Mouse (Mus musculus) frontal cortex, adult 2 months (tissue): ENCODE measurements around the gene Muc1. TPM values are rescaled to one million over a fixed set of nuclear protein-coding genes. Genes with fewer than 3 reads are reported as not detected.

Experiments
- DNase-seq, 2 experiments: peaks; one replicate each; pipeline ENCODE4 v3.0.0; 2022; ENCODE audit warnings: low spot score in 1 of 2; ENCODE audit errors: extremely low spot score in 1 of 2
- polyA plus RNA-seq: library from polyadenylated mRNA; depleted of rRNA; stranded (reverse); fragments of >200 nt; gene quantifications from 2 replicates; pipeline ENCODE4 v1.2.3, GENCODE M21; 2012

The Muc1 gene
- polyA plus RNA-seq, 1 experiment = 1.1 TPM

DNA sequence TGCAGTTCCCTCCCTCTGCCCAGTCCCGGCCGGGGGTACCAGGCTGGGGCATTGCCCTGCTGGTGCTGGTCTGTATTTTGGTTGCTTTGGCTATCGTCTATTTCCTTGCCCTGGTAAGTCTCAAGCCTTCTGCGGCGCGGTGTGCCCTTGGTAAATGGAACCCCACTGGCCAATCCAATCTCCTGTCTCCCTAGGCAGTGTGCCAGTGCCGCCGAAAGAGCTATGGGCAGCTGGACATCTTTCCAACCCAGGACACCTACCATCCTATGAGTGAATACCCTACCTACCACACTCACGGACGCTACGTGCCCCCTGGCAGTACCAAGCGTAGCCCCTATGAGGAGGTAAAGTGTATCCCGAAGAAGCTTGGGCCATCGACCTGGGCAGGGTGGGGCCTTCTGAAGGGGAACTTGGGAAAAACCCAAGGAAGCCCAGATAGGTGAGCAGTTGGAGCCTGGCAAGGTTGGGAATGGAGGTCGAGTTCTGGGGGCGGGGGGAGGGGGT lies 3.0 kb downstream of the Muc1 start:
- DNase-seq = no peak

DNA sequence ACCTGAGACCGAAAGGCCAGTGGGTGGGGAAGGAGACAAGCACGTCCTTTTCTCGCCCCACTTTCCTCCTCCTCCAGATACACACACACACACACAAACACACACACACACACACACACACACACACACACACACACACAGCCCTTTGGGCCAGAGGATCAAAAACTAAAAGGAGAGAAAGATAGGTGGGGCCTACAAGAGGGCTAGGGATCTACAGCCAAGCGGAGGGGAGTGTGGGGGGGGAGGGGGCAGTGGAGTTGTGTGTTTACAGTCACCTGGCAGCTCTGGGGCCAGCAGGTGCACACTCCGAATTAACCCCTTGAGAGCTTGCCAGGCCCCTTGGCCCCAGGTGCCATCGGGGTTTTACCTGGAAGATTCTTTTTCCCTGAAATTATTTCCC lies 3.8 kb downstream of the Muc1 start:
- no peak for DNase-seq

DNA sequence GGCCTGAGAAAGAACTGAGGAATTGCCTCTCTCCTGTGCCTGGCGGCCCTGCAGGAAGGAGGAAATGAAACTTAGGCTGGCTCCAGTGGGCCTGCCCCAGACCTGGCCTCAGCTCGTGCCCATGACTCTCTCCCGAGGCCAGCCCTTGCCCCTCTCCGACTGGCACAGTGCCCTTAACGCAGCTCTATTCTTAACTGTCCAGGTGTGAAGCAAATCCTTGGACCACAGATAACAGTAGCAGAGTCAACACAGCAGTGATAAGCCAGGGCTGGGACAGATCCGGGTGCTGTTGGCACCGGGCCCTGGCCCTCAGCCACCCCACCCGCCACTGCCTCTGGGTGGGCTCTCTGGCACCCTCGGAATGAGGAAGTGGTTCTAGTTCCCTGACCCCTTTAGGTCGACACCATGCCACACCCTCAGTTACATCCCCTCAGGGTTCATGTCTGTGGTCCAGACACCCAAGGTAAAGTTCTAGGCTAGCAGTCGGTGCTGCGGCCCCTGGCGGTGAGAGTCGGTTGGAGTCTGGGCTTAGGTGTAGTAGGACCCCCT lies 4.8 kb downstream of the Muc1 start:
- no peak for DNase-seq

DNA sequence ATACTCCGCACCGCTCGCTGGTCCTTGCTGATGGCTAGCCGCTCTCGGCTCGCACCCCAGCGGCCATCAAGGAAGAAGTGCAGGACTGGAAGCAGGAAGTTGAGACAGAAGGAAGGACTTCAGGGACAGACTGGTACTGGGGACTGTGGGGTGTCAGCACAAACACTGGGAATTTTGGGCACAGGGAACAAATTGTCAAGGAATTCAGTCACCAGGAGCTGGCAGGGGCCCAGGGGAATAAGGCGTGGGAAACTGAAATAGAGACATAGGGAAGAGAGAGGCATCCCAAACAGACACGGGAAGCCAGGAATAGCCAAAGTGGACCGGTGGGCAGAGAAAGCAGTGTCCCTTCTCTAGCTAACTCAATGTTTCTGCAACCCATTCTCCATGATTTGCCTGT lies 7.7 kb downstream of the Muc1 start:
- DNase-seq = peak in 1 of 2 experiments; percentile 57

DNA sequence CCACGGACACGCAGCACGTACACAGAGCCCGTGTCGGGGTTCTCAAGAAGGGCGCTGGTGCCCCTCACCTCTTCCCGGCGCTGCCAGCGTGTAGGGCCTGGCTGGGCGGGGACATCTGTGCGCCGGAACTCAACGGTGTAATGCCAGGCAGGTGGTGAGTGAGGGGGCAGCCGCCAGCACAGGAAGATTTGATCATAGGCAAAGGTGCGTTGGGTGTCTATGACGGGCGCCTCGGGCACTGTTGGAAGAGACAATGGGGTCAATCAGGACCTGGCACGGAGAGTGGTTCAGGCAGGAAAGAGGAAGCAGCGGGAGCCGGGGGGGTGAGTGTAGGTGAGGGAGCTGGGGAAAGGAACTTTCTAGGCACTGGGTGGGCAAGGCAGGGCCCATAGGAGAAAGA lies 8.8 kb downstream of the Muc1 start:
- no peak for DNase-seq

DNA sequence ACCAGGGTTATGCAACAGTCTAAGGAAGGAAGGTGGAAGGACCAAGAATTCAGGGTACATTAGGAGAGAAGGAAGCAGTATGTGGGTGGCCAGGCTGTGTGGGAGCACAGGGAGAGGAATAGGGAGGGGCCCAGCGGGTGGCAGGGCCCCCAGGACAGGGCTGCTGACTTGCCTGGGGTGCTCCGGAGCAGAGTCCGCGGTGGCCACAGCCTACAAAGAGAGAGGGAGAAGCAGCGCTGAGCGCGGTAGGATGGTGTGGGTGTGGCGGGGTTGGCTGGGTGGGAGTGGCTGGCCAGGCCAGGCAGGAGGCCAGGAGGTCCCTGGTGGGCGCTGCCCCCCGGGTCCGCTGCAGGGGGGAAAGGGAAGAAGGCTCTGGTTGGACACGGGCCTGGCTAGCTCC lies 9.6 kb downstream of the Muc1 start:
- no peak for DNase-seq

DNA sequence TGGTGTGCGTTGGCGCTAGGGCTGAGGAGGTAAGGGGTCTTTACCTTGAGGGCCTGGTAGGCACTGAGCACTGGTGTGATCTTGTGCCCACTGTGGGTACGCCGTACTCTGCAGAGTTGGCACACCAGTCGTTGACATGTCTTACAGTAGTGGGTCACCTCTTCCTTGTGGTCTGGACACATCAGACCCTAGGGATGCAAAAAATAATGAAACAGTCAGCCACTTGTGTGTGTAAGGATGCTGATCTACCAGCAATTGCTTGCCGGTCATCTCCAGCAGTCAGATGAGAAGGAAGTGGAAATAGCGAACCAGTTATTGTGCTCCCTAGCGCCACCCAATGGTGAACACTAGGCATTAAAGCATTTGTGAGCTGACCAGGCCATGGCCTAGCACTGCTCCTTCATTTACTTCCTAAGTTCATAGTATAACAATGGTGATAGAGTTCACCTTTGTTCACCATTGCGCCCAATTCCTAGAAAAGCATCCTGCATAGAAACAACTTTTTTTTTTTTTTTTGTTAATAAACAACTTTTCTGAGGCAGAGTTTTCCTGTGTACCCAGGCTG lies 13.6 kb downstream of the Muc1 start:
- DNase-seq = peak in 1 of 2 experiments; percentile 79

DNA sequence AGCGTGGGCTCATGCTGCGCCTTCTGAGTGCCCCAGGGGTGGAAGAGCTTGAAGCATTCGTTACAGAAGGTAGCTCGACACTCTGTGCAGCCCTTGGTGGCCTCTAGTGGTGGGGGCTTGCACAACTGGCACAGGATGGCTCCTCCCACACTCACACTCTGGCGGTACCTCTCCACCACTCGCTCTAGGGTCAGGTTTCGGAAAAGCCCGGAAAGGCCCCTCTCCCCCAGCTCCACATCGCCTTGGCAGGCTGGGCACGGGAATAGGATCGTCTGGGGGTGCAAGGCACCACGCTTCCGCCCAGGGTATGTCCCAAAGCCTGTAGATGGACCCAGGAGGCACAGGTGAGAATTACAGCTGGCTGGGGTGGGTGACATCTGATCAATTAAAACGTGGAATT lies 14.8 kb downstream of the Muc1 start:
- no peak for DNase-seq

DNA sequence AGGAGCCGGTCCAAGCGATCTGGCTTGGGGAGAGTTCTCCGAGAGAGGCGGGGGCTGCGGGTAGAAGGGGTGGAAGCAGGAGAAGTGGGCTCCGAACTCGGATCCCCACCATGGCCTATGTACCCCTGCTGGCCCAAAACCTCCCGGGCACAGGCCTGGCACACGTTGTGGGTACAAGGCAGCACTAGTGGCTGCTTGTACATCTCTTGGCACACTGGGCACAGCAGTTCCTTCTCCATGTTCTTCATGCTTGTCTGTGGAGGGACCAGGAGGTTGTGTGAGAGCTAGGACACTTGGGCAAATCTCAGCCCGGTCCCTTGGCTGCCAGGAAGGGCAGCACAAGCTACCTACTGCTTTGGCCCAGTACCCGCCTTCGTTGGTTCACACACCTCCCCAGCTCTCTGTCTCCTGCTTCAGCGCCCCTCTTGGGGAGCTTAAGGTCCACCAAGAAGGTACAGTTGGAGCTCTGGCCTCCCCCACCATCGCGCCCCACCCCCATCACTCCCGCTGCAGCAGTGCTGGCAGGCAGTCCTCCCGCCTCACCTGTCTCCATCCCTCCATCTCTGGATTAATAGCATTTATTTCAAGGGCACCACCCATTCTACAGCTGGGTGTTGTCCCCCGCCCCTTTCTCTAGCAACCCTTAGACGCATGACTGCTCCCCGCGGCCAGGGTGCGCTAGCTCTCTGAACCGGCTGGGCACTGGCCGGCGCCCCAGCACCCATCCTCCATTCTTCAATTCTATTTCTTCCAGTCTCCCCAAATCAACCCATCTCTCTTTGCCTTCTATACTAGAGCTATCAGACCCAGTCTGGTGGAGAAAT lies 15.5 kb downstream of the Muc1 start:
- no peak for DNase-seq

DNA sequence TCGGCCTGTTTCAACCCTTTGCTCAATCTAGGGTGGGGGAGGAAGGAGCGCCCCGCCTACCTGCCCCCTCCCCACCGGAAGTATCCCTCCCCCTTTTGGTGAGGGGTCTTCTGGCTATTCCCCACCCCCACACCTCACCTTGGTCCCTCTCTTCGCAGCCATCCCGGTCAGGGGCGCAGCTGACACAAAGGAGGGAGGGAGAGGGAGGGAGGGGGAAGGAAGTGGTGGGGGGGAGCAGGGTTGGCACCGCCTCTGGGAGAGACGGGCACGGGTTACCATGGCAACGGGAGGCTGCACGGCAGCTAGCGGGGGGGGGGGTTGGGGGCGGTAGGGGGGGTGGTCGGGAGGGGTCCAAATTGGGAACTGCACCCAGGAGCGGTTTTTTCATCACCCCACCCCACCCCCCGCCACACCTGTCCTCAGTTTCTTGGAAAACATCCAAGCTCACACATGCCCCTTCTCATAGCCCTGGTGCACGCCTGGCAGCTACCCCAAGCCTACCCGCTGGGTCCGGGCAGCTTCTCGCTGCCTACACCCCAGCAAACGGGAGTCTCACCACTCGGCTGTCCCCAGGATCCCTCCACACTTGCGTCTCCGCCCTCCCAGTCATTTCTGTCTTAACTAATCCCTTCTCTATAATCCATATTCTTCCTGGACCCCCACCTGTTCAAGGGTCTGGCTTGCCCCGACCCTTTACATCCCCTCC lies 16.3 kb downstream of the Muc1 start:
- DNase-seq = peak in 1 of 2 experiments; percentile 75

DNA sequence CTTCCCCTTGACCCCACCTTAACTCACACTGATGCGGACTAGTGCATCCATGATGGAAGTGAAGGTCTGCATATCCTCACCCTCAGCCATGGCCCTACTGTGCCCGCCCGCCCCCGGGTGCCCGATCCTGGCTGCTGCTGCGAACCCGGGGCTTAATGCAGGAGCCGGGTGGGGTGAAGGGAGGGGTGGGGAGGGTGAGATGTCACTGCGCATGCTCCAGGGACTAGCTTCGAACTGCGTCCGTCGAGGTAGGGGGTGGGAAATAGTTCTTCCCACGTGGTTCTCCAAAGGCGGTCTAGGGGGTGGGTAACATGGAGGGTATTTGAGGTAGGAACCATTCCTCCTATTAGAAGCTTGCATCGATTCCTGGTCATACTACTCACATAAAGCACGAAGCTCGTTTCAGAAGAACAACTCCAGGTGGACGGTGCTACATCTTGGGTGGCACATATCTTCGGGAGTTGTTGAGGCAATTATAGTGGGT lies 16.9 kb downstream of the Muc1 start, which contains the start of gene Krtcap2:
Krtcap2 (plus strand) TSS at position 279 of the 484 bp plus-strand sequence.
- DNase-seq = peak; percentile 62 to 82

DNA sequence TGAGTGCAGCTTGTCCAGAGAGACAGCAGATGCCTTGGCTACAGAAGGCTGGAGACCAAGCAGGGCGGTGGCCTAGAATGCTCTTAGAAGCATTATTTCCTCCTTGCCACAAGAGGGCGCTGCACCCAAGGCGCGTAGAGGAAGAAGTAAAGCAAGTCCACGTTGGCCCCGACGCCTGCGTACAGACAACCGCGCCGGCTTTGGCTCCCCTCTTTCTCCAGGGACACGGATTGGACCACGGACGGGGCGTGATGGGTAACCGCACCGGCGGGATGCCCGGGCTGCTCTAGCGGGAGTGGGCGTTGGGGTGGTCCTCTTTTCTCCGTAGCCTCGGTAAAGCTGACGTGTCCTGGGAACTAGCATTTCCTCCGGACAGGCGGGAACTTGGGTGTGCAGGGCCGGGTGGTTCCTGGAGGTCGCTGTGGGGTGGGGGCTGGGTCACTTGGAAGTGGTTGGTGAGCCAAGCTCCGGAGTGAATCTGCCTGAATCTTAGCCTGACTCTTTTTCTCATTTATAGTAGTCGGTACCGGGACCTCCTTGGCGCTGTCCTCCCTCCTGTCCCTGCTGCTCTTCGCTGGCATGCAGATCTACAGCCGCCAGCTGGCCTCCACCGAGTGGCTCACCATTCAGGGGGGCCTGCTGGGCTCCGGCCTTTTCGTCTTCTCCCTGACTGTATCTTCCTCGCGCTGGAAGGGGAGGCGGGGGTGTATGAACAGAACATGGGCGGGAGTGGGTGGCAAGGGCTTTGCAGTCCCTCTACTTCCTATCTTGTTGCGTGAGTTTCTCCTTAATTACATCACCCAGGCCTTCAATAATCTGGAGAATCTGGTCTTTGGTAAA lies 17.6 kb downstream of the Muc1 start, which contains the start of gene Trim46:
Trim46 (minus strand) TSS at position 49 of the 840 bp plus-strand sequence.
- peak; percentile 88 to 93 for DNase-seq

DNA sequence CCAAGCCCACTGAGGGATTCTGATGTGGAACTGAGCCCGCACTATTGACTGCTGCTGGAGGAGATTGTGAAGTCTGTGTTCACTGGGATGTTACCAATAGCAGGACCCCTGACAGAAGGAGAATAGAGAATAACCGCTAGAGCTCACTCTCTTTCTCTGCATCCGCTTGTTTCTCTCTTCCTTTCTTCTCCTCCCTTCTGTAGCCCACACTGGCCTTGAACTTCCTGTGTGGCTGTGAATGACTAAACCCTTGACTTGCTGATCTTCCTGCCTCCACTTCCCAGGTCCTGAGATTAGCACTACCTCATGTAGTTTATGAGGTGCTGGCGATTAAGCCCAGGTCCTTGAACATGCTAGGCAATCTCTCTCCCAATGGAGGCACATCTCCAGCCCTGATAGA lies 18.6 kb downstream of the Muc1 start:
- no peak for DNase-seq

DNA sequence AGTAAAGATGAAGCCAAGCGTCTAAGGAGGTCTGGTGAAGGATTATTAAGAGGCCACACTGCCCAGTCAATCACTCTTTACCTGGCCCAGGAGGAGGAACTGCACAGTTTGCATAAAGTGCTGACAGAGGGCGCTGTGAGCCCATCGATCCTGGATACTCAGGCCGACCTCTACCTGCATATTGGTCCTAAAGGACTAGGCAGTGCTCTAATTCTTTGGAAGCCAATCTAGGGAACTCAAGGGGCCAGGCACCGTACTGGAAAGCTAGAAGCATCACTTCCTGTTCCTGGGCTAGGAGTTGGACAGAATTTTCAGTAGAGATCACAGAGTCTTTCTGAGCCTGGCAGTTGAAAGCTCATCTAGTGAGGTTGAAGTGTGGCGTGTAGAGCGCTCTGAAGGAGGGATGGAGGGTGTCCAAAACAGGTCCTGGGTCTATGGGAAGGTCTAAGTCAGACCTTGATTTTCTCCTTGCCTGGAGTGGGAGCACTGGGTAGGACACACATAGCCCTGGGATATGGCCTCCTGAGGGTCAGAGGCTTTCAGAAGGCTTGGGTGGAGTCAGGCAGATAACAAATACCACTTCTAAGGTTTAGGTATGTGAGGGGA lies 21.7 kb downstream of the Muc1 start:
- peak in 1 of 2 experiments; percentile 71 for DNase-seq

DNA sequence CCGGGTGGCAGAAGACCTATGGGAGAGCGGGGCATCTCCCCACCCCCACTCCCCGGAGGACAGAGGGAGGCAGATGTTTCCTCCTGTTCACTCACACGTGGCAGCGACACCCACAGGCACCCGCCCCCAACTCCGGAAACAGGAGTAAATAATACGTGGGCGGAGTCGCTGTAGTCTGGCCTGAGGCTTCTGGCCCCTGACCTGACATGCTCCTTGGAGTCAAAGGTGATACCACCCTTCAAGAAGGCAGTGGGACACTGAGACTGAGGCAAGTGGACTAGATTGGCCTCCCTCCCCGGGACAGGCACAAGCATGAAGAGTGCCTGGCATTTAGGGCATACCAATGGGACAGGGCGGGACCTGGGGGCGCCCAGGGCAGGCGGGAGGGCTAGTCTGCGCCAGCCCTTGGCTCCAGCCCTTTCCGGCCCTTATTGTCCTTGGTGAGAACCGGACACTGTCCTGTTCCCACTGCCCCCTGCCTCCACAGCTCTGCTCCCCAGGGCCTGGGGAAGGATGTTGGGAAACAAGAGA lies 22.6 kb downstream of the Muc1 start:
- DNase-seq = no peak

DNA sequence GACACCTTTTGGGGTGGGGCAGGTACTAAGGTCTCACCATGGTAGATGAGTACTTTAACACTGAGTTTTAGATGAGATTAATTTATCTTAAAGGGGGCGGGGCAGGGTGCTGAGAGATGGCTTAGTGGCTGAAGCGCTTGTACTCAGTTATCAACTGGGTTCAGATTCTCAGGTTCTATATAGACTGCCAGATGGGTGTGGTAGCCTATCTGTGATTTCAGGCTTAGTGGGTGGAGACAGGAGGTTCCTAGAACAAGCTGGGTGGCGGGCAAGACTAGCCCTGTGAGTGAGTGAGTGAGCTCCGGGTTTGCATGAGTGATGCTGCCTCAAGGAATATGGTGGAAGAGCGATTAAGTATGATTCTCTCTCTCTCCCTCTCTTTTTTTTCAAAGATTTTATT lies 26.1 kb downstream of the Muc1 start:
- no peak for DNase-seq

DNA sequence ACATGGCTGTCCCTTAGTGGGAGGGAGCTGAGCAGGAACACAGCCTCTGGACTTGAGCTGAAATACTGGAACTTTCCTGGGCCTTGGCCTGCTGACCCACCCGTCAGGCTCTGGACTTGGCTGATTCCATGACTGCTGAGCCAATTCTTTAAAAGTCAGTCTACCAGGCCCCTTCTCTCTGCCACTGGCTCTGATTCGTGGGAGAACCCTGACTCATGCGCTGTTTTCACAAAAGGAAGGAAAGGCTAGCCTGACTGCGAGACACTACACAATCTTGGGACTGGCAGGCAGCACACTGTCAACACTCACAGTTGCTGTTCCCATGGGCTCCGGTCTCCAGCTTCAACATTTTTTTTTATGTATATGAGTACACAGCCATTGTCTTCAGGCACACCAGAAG lies 27.3 kb downstream of the Muc1 start:
- DNase-seq = no peak

DNA sequence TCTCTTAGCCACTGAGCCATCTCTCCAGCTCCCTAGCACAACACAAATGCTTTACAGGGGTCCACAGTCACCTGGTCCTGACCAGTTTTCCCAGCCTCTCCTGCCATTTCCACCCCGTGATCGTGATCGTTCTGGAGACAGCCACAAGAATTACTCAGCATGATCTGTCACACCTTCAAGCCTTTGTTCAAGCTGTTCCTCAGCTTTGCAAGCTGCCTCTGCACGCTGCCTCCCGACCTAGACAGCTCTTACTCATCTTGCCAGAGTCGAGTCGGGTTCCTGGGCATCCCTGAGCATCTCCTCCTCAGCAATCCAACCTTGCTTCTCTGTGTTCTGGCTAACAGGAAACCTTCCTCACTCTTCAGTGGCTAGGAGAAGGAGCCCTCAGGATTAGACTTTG lies 30.2 kb downstream of the Muc1 start, which contains the start of gene Dpm3:
Dpm3 (plus strand) TSS at position 283 of the 400 bp plus-strand sequence.
- DNase-seq = peak in 1 of 2 experiments; percentile 47

DNA sequence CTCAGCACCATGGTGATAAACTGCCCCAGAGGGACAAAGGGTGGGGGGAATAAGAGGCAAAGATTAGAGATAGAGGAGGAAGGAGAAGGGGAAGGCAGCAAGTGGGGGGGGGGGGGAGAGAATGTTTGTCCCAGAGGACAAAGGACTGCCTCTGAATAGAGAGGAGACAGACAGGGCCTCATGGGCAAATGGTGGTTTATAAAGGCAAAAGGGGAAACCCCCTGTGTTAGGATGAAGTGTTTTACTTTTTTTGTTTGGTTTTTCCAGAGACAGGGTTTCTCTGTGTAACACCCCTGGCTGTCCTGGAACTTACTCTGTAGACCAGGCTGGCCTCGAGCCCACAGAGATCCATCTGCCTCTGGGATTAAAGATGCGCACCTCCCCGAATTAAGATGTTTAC lies 31.4 kb downstream of the Muc1 start:
- no peak for DNase-seq
